Mouse (Mus musculus): Measurements from ENCODE around the gene Klhl32.
A peak's percentile ranks its signal among the peaks of the same experiment; 100 is the strongest.
"Not testable (repeated sequence)": the region's sequence is repeated elsewhere in the genome, so short reads cannot be mapped to it uniquely, and the experiment has no call there.

The Klhl32 gene

GRCm38 (mm10) chr4:24850401-24851325 lies at the start of gene Klhl32:
Klhl32 (minus strand) TSS chr4:24851124.
- no peak for DNase-seq (ENCODE audit: low read depth)

GRCm38 (mm10) chr4:24899146-24899545 lies 48.2 kb upstream of the Klhl32 start:
- peak; percentile 19 for DNase-seq (ENCODE audit: low read depth)

- peak; percentile 20 for DNase-seq (ENCODE audit: low read depth)
Observed at GRCm38 (mm10) chr4:24898636-24899035, 47.7 kb upstream of the Klhl32 start.

- peak; percentile 91 for DNase-seq (ENCODE audit: low read depth)
Observed at GRCm38 (mm10) chr4:24897851-24898515, 47.1 kb upstream of the Klhl32 start, which contains the start of gene Ndufaf4. Ndufaf4 (plus strand) TSS chr4:24898083.

- DNase-seq (ENCODE audit: low read depth): peak; percentile 47
Observed at GRCm38 (mm10) chr4:24897351-24897750, 46.4 kb upstream of the Klhl32 start.

GRCm38 (mm10) chr4:24896829-24897228 lies 45.9 kb upstream of the Klhl32 start:
- peak; percentile 82 for DNase-seq (ENCODE audit: low read depth)

- no peak for DNase-seq (ENCODE audit: low read depth)
Observed at GRCm38 (mm10) chr4:24894625-24895024, 43.7 kb upstream of the Klhl32 start.

GRCm38 (mm10) chr4:24892293-24892692 lies 41.4 kb upstream of the Klhl32 start:
- DNase-seq (ENCODE audit: low read depth): not testable (repeated sequence)

- DNase-seq (ENCODE audit: low read depth): not testable (repeated sequence)
Observed at GRCm38 (mm10) chr4:24889386-24889785, 38.5 kb upstream of the Klhl32 start.

GRCm38 (mm10) chr4:24869230-24869629 lies 18.3 kb upstream of the Klhl32 start:
- no peak for DNase-seq (ENCODE audit: low read depth)

- no peak for DNase-seq (ENCODE audit: low read depth)
Observed at GRCm38 (mm10) chr4:24865691-24866090, 14.8 kb upstream of the Klhl32 start.

GRCm38 (mm10) chr4:24847406-24847805 lies 3.5 kb downstream of the Klhl32 start:
- DNase-seq (ENCODE audit: low read depth): no peak

- DNase-seq (ENCODE audit: low read depth): no peak
Observed at GRCm38 (mm10) chr4:24845546-24845945, 5.4 kb downstream of the Klhl32 start.

GRCm38 (mm10) chr4:24838567-24838966 lies 12.4 kb downstream of the Klhl32 start:
- no peak for DNase-seq (ENCODE audit: low read depth)

GRCm38 (mm10) chr4:24835555-24835954 lies 15.4 kb downstream of the Klhl32 start:
- no peak for DNase-seq (ENCODE audit: low read depth)

GRCm38 (mm10) chr4:24808316-24808715 lies 42.6 kb downstream of the Klhl32 start:
- no peak for DNase-seq (ENCODE audit: low read depth)

- DNase-seq (ENCODE audit: low read depth): no peak
Observed at GRCm38 (mm10) chr4:24801881-24802280, 49.0 kb downstream of the Klhl32 start.

GRCm38 (mm10) chr4:24801343-24801742 lies 49.6 kb downstream of the Klhl32 start:
- no peak for DNase-seq (ENCODE audit: low read depth)

- DNase-seq (ENCODE audit: low read depth): no peak
Observed at GRCm38 (mm10) chr4:24800345-24800936, 50.5 kb downstream of the Klhl32 start.

GRCm38 (mm10) chr4:24799037-24799436 lies 51.9 kb downstream of the Klhl32 start:
- no peak for DNase-seq (ENCODE audit: low read depth)

- DNase-seq (ENCODE audit: low read depth): no peak
Observed at GRCm38 (mm10) chr4:24797868-24798267, 53.1 kb downstream of the Klhl32 start.

GRCm38 (mm10) chr4:24797280-24797679 lies 53.6 kb downstream of the Klhl32 start:
- peak; percentile 35 for DNase-seq (ENCODE audit: low read depth)

GRCm38 (mm10) chr4:24796229-24796628 lies 54.7 kb downstream of the Klhl32 start:
- no peak for DNase-seq (ENCODE audit: low read depth)

Data from 416B (cell line).